Mouse (Mus musculus) C2C12 (cell line): ENCODE data around the gene Zfp524. TPM values are rescaled to one million over a fixed set of nuclear protein-coding genes. Genes with fewer than 3 reads are reported as not detected.

Experiments used
- H3K27me3 ChIP-seq: one replicate; pipeline ENCODE4 v1.6.1; 2011; ENCODE audit not compliant: control insufficient read depth, insufficient read depth, insufficient read length
- H3K36me3 ChIP-seq: one replicate; pipeline ENCODE4 v1.6.1; 2011; ENCODE audit not compliant: control insufficient read depth, insufficient read depth
- H3K4me3 ChIP-seq: one replicate; pipeline ENCODE4 v1.5.1; 2011; ENCODE audit warnings: mild to moderate bottlenecking, control low read depth; ENCODE audit not compliant: poor library complexity, insufficient read depth, severe bottlenecking
- H3K79me2 ChIP-seq: one replicate; pipeline ENCODE4 v1.6.1; 2011; ENCODE audit not compliant: control insufficient read depth, insufficient read depth
- H3K79me3 ChIP-seq: one replicate; pipeline ENCODE4 v1.6.1; 2011; ENCODE audit warnings: low read depth, control low read depth
- H3ac ChIP-seq: one replicate; pipeline ENCODE3; 2011; ENCODE audit warnings: low read depth; ENCODE audit not compliant: control insufficient read depth, insufficient read length
- CEBPB ChIP-seq: IDR thresholded peaks from one replicate; pipeline ENCODE4 v1.6.1; 2011; ENCODE audit warnings: low read depth, mild to moderate bottlenecking, control low read depth, moderate library complexity
- CTCF ChIP-seq: IDR thresholded peaks from one replicate; pipeline ENCODE4 v1.5.1; 2011; ENCODE audit not compliant: control insufficient read depth, insufficient read depth, insufficient read length
- FOSL1 ChIP-seq: IDR thresholded peaks from one replicate; pipeline ENCODE4 v1.8.0; 2011; ENCODE audit warnings: mild to moderate bottlenecking, low read length; ENCODE audit not compliant: poor library complexity, insufficient read depth, severe bottlenecking
- MAX ChIP-seq: IDR thresholded peaks from one replicate; pipeline ENCODE4 v1.6.1; 2011; ENCODE audit warnings: mild to moderate bottlenecking, control low read depth
- MYOD1 ChIP-seq: IDR thresholded peaks from one replicate; pipeline ENCODE4 v1.6.1; 2011; ENCODE audit warnings: low read depth; ENCODE audit not compliant: control insufficient read depth, insufficient read length
- MYOG ChIP-seq: IDR thresholded peaks from one replicate; pipeline ENCODE4 v1.6.1; 2011; ENCODE audit not compliant: control insufficient read depth, insufficient read length; ENCODE audit errors: extremely low read depth
- USF1 ChIP-seq: IDR thresholded peaks from one replicate; pipeline ENCODE4 v1.6.1; 2011; ENCODE audit warnings: low read depth, mild to moderate bottlenecking, control low read depth, moderate library complexity
- polyA plus RNA-seq: library from polyadenylated mRNA; unstranded; fragments of >200 nt; fragmentation: generic; extraction: Trizol; gene quantifications from one replicate; pipeline ENCODE4 v1.2.1, GENCODE M21; 2012; ENCODE audit warnings: missing spikeins

Zfp524 gene
- polyA plus RNA-seq, 1 experiment, result 12.9 TPM

- Histone ChIP-seq H3K36me3 (no peaks in the 10 kb centered on the region), H3K4me3 (no peak overlapping the region), H3K79me3 (no peaks in the 10 kb centered on the region), H3K27me3 (peaks cover 11% of the 10 kb centered on the region), H3K79me2 (peaks cover 1% of the 10 kb centered on the region), H3ac (no peak overlapping the region)
- TF ChIP-seq MYOG, result no peak
- no peak for TF ChIP-seq CEBPB
- TF ChIP-seq MYOD1, result no peak
- TF ChIP-seq USF1, result no peak
- TF ChIP-seq CTCF, result no peak
- no peak for TF ChIP-seq MAX
- no peak for TF ChIP-seq FOSL1
Observed at GRCm38 (mm10) chr7:5057381-5057780, 43.2 kb downstream of the Zfp524 start.

GRCm38 (mm10) chr7:5057804-5058203 lies 43.6 kb downstream of the Zfp524 start:
- Histone ChIP-seq H3ac (no peak overlapping the region), H3K4me3 (no peak overlapping the region), H3K36me3 (peaks cover under 1% of the 10 kb centered on the region)

GRCm38 (mm10) chr7:5058631-5059030 lies 44.4 kb downstream of the Zfp524 start:
- no peak overlapping the region for H3K4me3 ChIP-seq
- TF ChIP-seq USF1, result no peak
- no peak for TF ChIP-seq MAX
- no peak for TF ChIP-seq FOSL1
- no peak for TF ChIP-seq CTCF
- TF ChIP-seq MYOD1, result no peak
- no peak for TF ChIP-seq CEBPB
- TF ChIP-seq MYOG, result no peak
- peaks cover 14% of the 10 kb centered on the region for H3K79me2 ChIP-seq
- H3K36me3 ChIP-seq, result peaks cover 6% of the 10 kb centered on the region
- H3K27me3 ChIP-seq, result peaks cover 11% of the 10 kb centered on the region
- H3ac ChIP-seq, result no peak overlapping the region
- peaks cover 10% of the 10 kb centered on the region for H3K79me3 ChIP-seq

More at GRCm38 (mm10) chr7:5057804-5058203, 43.6 kb downstream of the Zfp524 start:
- H3K79me3 ChIP-seq, result peaks cover 2% of the 10 kb centered on the region
- peaks cover 5% of the 10 kb centered on the region for H3K79me2 ChIP-seq
- TF ChIP-seq USF1 (no peak), CEBPB (no peak), FOSL1 (no peak), MAX (no peak), MYOG (no peak), MYOD1 (no peak), CTCF (no peak)
- H3K27me3 ChIP-seq, result peaks cover 11% of the 10 kb centered on the region

- H3ac ChIP-seq, result no peak overlapping the region
- peaks cover 18% of the 10 kb centered on the region for H3K79me3 ChIP-seq
- H3K79me2 ChIP-seq, result peaks cover 22% of the 10 kb centered on the region
- peaks cover 6% of the 10 kb centered on the region for H3K36me3 ChIP-seq
- H3K27me3 ChIP-seq, result peaks cover 11% of the 10 kb centered on the region
- no peak overlapping the region for H3K4me3 ChIP-seq
- TF ChIP-seq MYOG (no peak), CTCF (no peak), CEBPB (no peak), MAX (no peak), MYOD1 (no peak), USF1 (no peak), FOSL1 (no peak)
Observed at GRCm38 (mm10) chr7:5059421-5059820, 45.2 kb downstream of the Zfp524 start.

GRCm38 (mm10) chr7:5060239-5060731 lies 46.1 kb downstream of the Zfp524 start:
- H3K79me2 ChIP-seq, result peaks cover 30% of the 10 kb centered on the region
- peaks cover 7% of the 10 kb centered on the region for H3K36me3 ChIP-seq
- TF ChIP-seq FOSL1 (no peak), CEBPB (no peak), MAX (peak; percentile 64), MYOG (no peak), USF1 (no peak), CTCF (peak; percentile 86), MYOD1 (no peak)
- peaks cover 11% of the 10 kb centered on the region for H3K27me3 ChIP-seq
- H3K79me3 ChIP-seq, result peaks cover 25% of the 10 kb centered on the region
- peak overlapping the region; percentile 75 for H3K4me3 ChIP-seq
- peak overlapping the region; percentile 94 for H3ac ChIP-seq
